Mouse (Mus musculus) myocyte (in vitro differentiated cells): Measurements from ENCODE around the gene Rab26.

Experiments used
- CEBPB ChIP-seq: IDR thresholded peaks from 2 replicates; pipeline ENCODE4 v1.6.1; 2011; ENCODE audit warnings: mild to moderate bottlenecking, moderate library complexity; ENCODE audit not compliant: poor library complexity, insufficient read depth, severe bottlenecking
- E2F4 ChIP-seq: IDR thresholded peaks from one replicate; pipeline ENCODE4 v1.6.1; 2011; ENCODE audit warnings: mild to moderate bottlenecking, control low read depth, moderate library complexity; ENCODE audit not compliant: insufficient read depth
- MAX ChIP-seq: IDR thresholded peaks from one replicate; pipeline ENCODE4 v1.6.1; 2011; ENCODE audit warnings: low read depth, mild to moderate bottlenecking, control low read depth
- MYOD1 ChIP-seq, 3 experiments: IDR thresholded peaks; one replicate each; pipeline ENCODE4 v1.6.1; 2011; ENCODE audit warnings: control low read depth in 2 of 3, low read depth in 2 of 3, mild to moderate bottlenecking in 2 of 3, moderate library complexity in 1 of 3; ENCODE audit not compliant: insufficient read length in 2 of 3, control insufficient read depth in 1 of 3
- MYOG ChIP-seq, 3 experiments: IDR thresholded peaks; one replicate each; pipeline ENCODE4 v1.6.1; 2011; ENCODE audit warnings: control low read depth in 2 of 3, low read depth in 2 of 3, mild to moderate bottlenecking in 2 of 3; ENCODE audit not compliant: insufficient read length in 2 of 3, control insufficient read depth in 1 of 3, insufficient read depth in 1 of 3
- POLR2A ChIP-seq: IDR thresholded peaks from one replicate; pipeline ENCODE4 v1.6.1; 2011; ENCODE audit warnings: low read depth, mild to moderate bottlenecking, control low read depth, moderate library complexity; ENCODE audit not compliant: insufficient read length
- POLR2AphosphoS2 ChIP-seq: IDR thresholded peaks from one replicate; pipeline ENCODE4 v1.6.1; 2011; ENCODE audit warnings: low read depth, control low read depth; ENCODE audit not compliant: insufficient read length
- REST ChIP-seq: IDR thresholded peaks from one replicate; pipeline ENCODE4 v1.6.1; 2011; ENCODE audit warnings: mild to moderate bottlenecking, control low read depth, moderate library complexity; ENCODE audit not compliant: insufficient read depth, insufficient read length
- SRF ChIP-seq: IDR thresholded peaks from one replicate; pipeline ENCODE4 v1.6.1; 2011; ENCODE audit warnings: low read depth; ENCODE audit not compliant: control insufficient read depth, insufficient read length
- TCF12 ChIP-seq: IDR thresholded peaks from one replicate; pipeline ENCODE4 v1.6.1; 2011; ENCODE audit warnings: mild to moderate bottlenecking, control low read depth; ENCODE audit not compliant: poor library complexity, insufficient read depth, severe bottlenecking
- TCF3 ChIP-seq: IDR thresholded peaks from one replicate; pipeline ENCODE4 v1.6.1; 2011; ENCODE audit warnings: low read depth, control low read depth; ENCODE audit not compliant: insufficient read length
- USF1 ChIP-seq: IDR thresholded peaks from one replicate; pipeline ENCODE4 v1.6.1; 2011; ENCODE audit warnings: low read depth, mild to moderate bottlenecking, control low read depth, moderate library complexity

DNA sequence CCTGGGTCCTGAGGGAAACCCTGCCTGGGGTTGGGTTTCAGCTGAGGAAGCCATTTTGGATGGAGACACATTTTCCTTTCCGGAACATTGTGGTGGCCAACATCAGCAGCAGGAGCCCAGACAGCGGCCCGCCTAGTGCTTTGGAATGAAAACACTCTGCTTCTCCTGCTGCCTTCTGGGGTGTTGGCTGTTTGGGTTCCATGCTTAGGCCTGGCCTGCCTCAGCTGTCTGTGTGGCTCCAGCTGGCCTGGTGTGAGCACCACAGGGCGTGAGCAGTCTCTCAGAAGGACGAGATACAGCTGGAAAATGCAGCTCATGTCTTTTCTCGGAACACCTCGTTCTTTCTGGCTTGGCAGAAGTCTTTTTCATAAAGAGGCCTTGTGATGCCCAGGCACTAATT, 23.1 kb upstream of the Rab26 start:
- TF ChIP-seq MAX (no peak), POLR2A (no peak), POLR2AphosphoS2 (no peak), REST (no peak), SRF (no peak), E2F4 (no peak), TCF3 (peak; percentile 35), TCF12 (peak; percentile 58), USF1 (no peak), MYOG (IDR thresholded peaks at IDR 0.05; ENCODE audit: control insufficient read depth in 1 of 3, insufficient read depth in 1 of 3, insufficient read length in 2 of 3, low read depth in 2 of 3) (peak; percentile 73 to 95 (median 83)), MYOD1 (IDR thresholded peaks at IDR 0.05; ENCODE audit: control insufficient read depth in 1 of 3, insufficient read length in 2 of 3, low read depth in 2 of 3) (peak in 2 of 3 experiments; percentile 75 to 81), CEBPB (no peak)
